1 mouse cellular context compared by ENCODE assay signal in genomic region chr7:127270256-127270655, GRCm38 (mm10).
TF ChIP-seq lines count a peak whose summit lies in the region.

No protein-coding gene starts in this region.

TF ChIP-seq in MEL, 35 proteins besides CTCF, POLR2A, EP300 and RAD21:
- TF ChIP-seq USF2 (IDR thresholded peaks at IDR 0.05; ENCODE audit: borderline replicate concordance in 1 of 2, insufficient read depth in 1 of 2, low read depth in 1 of 2, low read length in 2 of 2) (no peak), SIN3A (IDR thresholded peaks at IDR 0.05; ENCODE audit: low read length) (0 out of 2 replicates have a peak, but pooled peaks have one; percentile 22)
